Mouse (Mus musculus) embryonic facial prominence, embryonic 10.5 days (tissue): ENCODE data around the gene Uri1. TPM values are rescaled to one million over a fixed set of nuclear protein-coding genes. Genes with fewer than 3 reads are reported as not detected.

Experiments used
- DNase-seq: peaks from one replicate; pipeline ENCODE4 v3.0.0-alpha.2; 2017; ENCODE audit warnings: low spot score
- H3K27ac ChIP-seq: fragments of 300-500 bp; sonication (generic); replicated peaks from 2 replicates; pipeline ENCODE4 v1.5.1; 2016; ENCODE audit warnings: mild to moderate bottlenecking
- H3K27me3 ChIP-seq: fragments of 300-500 bp; sonication (generic); replicated peaks from 2 replicates; pipeline ENCODE4 v1.6.1; 2016; ENCODE audit warnings: low read depth, mild to moderate bottlenecking; ENCODE audit not compliant: poor library complexity, severe bottlenecking
- H3K36me3 ChIP-seq: fragments of 300-500 bp; sonication (generic); replicated peaks from 2 replicates; pipeline ENCODE4 v1.6.1; 2016; ENCODE audit warnings: mild to moderate bottlenecking, moderate library complexity
- H3K4me1 ChIP-seq: fragments of 300-500 bp; sonication (generic); 2 replicates; pipeline ENCODE4 v1.6.1; 2016
- H3K4me3 ChIP-seq: fragments of 300-500 bp; sonication (generic); 2 replicates; pipeline ENCODE4 v1.5.1; 2016; ENCODE audit warnings: mild to moderate bottlenecking, moderate library complexity
- H3K9me3 ChIP-seq: fragments of 300-500 bp; sonication (generic); 2 replicates; pipeline ENCODE4 v1.6.1; 2016; ENCODE audit warnings: mild to moderate bottlenecking
- WGBS: fragments of 180-500 bp; shearing (Covaris S2); methylation state at CpG from one replicate; pipeline ENCODE4 v1.1.7; 2016; 5-methylcytosine and 5-hydroxymethylcytosine counted together
- polyA plus RNA-seq: library from polyadenylated mRNA; unstranded; fragments of >200 nt; fragmentation: Nextera tagmentation; extraction: Ambion mirVana; gene quantifications from 2 replicates; pipeline ENCODE4 v1.2.1, GENCODE M21; 2016

The Uri1 gene
- 48.3 and 49.0 TPM in 2 replicates for polyA plus RNA-seq

DNA sequence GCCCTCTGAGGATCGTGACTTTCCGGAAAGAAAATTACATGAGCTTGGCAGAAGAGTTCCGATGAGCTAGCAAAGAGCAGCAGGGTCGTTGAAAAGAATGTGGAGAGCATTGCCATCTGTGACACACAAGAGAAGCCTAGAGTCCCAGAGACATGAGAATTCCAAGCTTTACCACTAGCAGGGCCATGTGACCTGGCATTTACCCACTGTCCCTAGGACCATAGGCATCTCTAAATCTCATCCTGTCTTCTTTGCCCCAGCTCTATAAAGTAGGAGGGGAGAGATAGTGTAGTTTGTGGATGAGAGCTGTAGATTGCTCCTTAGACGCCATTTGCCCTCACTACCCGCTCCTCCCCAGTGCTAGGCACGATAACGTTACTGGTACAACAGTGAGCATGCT, at the start of gene Uri1:
Gene Uri1 (minus strand): TSS at position 101 of the 400 bp plus-strand sequence.
- H3K27ac ChIP-seq = no peak within 1 kb of the TSS
- no peak within 1 kb of the TSS for H3K4me3 ChIP-seq
- no peak for DNase-seq
- no peaks in the 10 kb centered on the region for H3K9me3 ChIP-seq
- H3K4me1 ChIP-seq = peaks cover 4% of the 10 kb centered on the region; the same call in 1 of the 2 replicates
- WGBS = 91% methylated on average over 8 of the region's 8 CpGs
- no peaks in the 10 kb centered on the region for H3K27me3 ChIP-seq
- H3K36me3 ChIP-seq = no peaks in the 10 kb centered on the region

- no peak for DNase-seq
- H3K27ac ChIP-seq = no peak overlapping the region
- 81% methylated on average over 5 of the region's 5 CpGs for WGBS
Observed at GRCm38 (mm10) chr7:38071065-38071464, 47.7 kb upstream of the Uri1 start.

GRCm38 (mm10) chr7:38070663-38071062, 47.3 kb upstream of the Uri1 start:
- Histone ChIP-seq H3K27ac (no peak overlapping the region), H3K36me3 (no peaks in the 10 kb centered on the region), H3K27me3 (peaks cover 22% of the 10 kb centered on the region; the same call in 1 of the 2 replicates), H3K9me3 (no peaks in the 10 kb centered on the region), H3K4me3 (no peak overlapping the region), H3K4me1 (peaks cover 19% of the 10 kb centered on the region)
- DNase-seq = no peak
- WGBS = 39% methylated on average over 2 of the region's 2 CpGs

More at GRCm38 (mm10) chr7:38071065-38071464, 47.7 kb upstream of the Uri1 start:
- H3K36me3 ChIP-seq = no peaks in the 10 kb centered on the region
- H3K4me3 ChIP-seq = no peak overlapping the region
- H3K9me3 ChIP-seq = no peaks in the 10 kb centered on the region
- peaks cover 20% of the 10 kb centered on the region for H3K4me1 ChIP-seq
- peaks cover 22% of the 10 kb centered on the region; the same call in 1 of the 2 replicates for H3K27me3 ChIP-seq

DNA sequence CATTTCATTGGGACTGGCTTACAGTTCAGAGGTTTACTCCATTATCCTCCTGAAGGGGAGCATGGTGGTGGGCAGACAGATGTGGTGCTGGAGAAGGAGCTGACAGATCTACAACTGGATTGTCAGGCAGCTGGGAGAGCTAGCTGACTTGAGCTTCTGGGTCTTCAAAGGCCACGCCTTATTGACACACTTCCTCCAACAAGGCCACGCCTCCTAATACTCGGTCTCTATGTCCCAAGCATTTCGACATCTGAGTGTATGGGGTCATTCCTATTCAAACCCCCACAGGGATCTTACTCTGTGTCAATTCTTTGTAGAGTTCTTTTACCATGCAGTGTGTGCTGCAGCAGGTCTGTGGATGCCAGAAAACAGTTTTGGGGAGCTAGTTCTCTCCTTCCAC, 41.1 kb upstream of the Uri1 start:
- H3K36me3 ChIP-seq = no peaks in the 10 kb centered on the region
- no peak for DNase-seq
- no peak overlapping the region for H3K27ac ChIP-seq
- no peaks in the 10 kb centered on the region for H3K9me3 ChIP-seq
- H3K4me1 ChIP-seq = peaks cover 15% of the 10 kb centered on the region
- no peak overlapping the region for H3K4me3 ChIP-seq
- H3K27me3 ChIP-seq = no peaks in the 10 kb centered on the region
- WGBS = 56% methylated on average over 4 of the region's 4 CpGs

GRCm38 (mm10) chr7:38061060-38061970, 38.0 kb upstream of the Uri1 start:
- H3K4me3 ChIP-seq = peak overlapping the region; percentile 60
- H3K27me3 ChIP-seq = 0 out of 2 replicates have a peak, but pooled peaks cover 2% of the 10 kb centered on the region
- no peaks in the 10 kb centered on the region for H3K36me3 ChIP-seq
- H3K9me3 ChIP-seq = no peaks in the 10 kb centered on the region
- WGBS = 1% methylated on average over 57 of the region's 57 CpGs
- peak overlapping the region; percentile 87 for H3K27ac ChIP-seq
- peak; percentile 95 for DNase-seq
- H3K4me1 ChIP-seq = peaks cover 20% of the 10 kb centered on the region

GRCm38 (mm10) chr7:38059636-38060330, 36.4 kb upstream of the Uri1 start:
- Histone ChIP-seq H3K27ac (no peak overlapping the region), H3K36me3 (no peaks in the 10 kb centered on the region), H3K4me3 (no peak overlapping the region), H3K27me3 (0 out of 2 replicates have a peak, but pooled peaks cover 2% of the 10 kb centered on the region), H3K4me1 (peaks cover 20% of the 10 kb centered on the region), H3K9me3 (no peaks in the 10 kb centered on the region)
- WGBS = 71% methylated on average over 8 of the region's 8 CpGs
- no peak for DNase-seq

DNA sequence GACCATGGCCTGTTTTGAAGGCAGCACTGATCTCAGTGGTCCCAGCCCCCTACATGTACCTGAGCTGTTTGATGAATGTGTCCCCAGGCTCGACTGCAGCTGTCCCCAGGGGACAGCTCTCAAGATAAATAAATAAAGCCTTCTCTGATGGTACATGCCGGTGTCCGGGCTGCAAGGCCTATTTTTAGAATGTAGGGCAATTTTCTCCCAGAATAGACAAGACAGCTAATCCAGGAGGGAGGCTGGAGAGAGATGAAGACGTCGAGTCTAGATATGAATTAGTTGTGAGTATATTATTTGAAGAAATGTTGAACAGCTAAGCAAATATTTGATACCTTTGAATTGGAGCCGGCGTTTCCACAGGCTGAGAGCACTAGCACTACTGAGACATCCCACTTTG, 35.7 kb upstream of the Uri1 start:
- 59% methylated on average over 7 of the region's 7 CpGs for WGBS
- Histone ChIP-seq H3K4me1 (peaks cover 20% of the 10 kb centered on the region), H3K36me3 (no peaks in the 10 kb centered on the region), H3K4me3 (no peak overlapping the region), H3K9me3 (no peaks in the 10 kb centered on the region), H3K27ac (no peak overlapping the region), H3K27me3 (0 out of 2 replicates have a peak, but pooled peaks cover 2% of the 10 kb centered on the region)
- no peak for DNase-seq

GRCm38 (mm10) chr7:38055996-38056395, 32.6 kb upstream of the Uri1 start:
- H3K27ac ChIP-seq = no peak overlapping the region

DNA sequence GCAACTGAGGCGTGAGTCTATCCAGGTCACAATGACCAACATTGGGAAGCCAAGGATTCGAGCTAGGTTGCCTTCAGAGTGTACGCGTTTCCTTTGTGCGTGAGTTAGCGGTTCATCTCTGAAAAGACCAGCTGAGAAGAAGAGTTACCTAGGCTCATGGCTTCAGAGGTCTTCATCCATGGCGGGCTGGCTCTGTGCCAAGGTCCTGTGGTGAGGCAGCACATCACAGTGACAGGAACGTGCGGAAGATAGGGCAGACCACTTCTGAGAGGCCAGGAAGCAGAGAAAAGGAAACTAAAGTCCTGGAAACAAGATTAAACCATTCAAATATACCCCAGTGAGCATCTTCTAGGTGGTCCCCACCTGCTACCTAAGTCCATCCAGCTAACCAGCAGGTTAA, 30.9 kb upstream of the Uri1 start:
- no peaks in the 10 kb centered on the region for H3K36me3 ChIP-seq
- H3K9me3 ChIP-seq = no peaks in the 10 kb centered on the region
- H3K4me3 ChIP-seq = no peak overlapping the region
- no peak for DNase-seq
- no peak overlapping the region for H3K27ac ChIP-seq
- peaks cover 5% of the 10 kb centered on the region; the same call in 1 of the 2 replicates for H3K4me1 ChIP-seq
- WGBS = 91% methylated on average over 9 of the region's 9 CpGs
- H3K27me3 ChIP-seq = 0 out of 2 replicates have a peak, but pooled peaks cover 2% of the 10 kb centered on the region

More at GRCm38 (mm10) chr7:38055996-38056395, 32.6 kb upstream of the Uri1 start:
- 0 out of 2 replicates have a peak, but pooled peaks cover 2% of the 10 kb centered on the region for H3K27me3 ChIP-seq
- DNase-seq = no peak
- 86% methylated on average over 2 of the region's 2 CpGs for WGBS
- peaks cover 9% of the 10 kb centered on the region for H3K4me1 ChIP-seq
- no peak overlapping the region for H3K4me3 ChIP-seq
- no peaks in the 10 kb centered on the region for H3K9me3 ChIP-seq
- no peaks in the 10 kb centered on the region for H3K36me3 ChIP-seq

DNA sequence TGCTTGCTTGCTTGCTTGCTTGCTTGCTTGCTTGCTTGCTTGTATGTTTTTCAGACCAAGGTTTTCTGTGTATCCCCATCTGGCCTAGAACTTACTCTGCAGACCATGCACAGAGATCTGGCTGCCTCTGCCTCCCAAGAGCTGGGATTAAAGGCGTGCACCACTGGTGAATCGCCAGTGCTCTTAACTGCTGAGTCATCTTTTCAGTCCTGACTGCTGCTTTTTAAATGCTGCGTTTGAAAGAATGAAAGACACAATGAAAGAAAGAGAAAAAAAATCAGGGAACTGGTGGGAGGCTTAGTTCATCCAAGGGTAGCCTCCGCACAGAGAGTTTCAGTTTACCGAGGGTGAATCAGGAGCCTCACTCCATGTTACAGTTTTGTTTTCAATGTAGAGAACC, 23.9 kb upstream of the Uri1 start:
- WGBS = 77% methylated on average over 5 of the region's 5 CpGs
- Histone ChIP-seq H3K27me3 (no peaks in the 10 kb centered on the region), H3K4me1 (no peaks in the 10 kb centered on the region), H3K4me3 (no peak overlapping the region), H3K9me3 (no peaks in the 10 kb centered on the region), H3K27ac (no peak overlapping the region), H3K36me3 (no peaks in the 10 kb centered on the region)
- DNase-seq = no peak

DNA sequence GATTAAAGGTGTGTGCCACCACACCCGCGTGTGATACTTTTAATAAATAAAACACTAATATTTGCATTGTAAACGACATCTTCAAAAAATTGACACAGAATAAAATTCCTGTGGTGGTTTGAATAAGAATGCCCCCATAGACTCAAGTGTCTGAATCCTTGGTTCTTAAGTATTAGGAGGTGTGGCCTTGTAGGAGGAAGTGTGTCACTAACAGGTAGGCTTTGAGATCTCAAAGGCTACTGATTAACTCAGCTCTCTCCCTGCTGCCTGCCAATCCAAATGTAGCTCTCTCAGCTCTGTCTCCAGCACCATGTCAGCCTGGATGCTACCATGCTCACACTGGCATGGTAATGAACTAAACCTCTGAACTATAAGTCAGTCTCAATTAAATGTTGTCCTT, 17.9 kb upstream of the Uri1 start:
- Histone ChIP-seq H3K9me3 (no peaks in the 10 kb centered on the region), H3K27ac (no peak overlapping the region), H3K4me3 (no peak overlapping the region), H3K27me3 (no peaks in the 10 kb centered on the region), H3K36me3 (no peaks in the 10 kb centered on the region), H3K4me1 (no peaks in the 10 kb centered on the region)
- DNase-seq = no peak
- 85% methylated on average over 3 of the region's 3 CpGs for WGBS

DNA sequence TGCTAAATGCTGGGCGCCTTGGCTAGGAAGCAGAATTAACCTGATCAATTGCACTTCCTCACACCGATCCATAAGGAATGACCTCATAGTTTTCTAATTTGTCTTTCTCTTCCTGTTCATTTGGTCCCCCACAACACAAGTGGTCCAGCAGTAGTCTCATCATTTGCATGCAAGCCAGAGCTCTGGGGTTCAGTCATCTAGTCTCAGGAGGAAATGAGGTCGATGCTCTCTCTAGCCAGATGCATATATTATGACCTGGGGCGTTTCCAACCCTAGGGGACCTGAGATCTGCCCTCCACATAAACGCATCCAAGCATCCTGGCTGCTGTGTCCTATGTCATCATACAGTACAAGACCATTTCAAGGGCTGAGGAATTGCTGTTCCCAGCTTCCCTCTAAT, 14.2 kb upstream of the Uri1 start:
- WGBS = 79% methylated on average over 5 of the region's 5 CpGs
- H3K9me3 ChIP-seq = no peaks in the 10 kb centered on the region
- H3K4me3 ChIP-seq = no peak overlapping the region
- H3K4me1 ChIP-seq = no peaks in the 10 kb centered on the region
- H3K27ac ChIP-seq = no peak overlapping the region
- no peaks in the 10 kb centered on the region for H3K36me3 ChIP-seq
- no peaks in the 10 kb centered on the region for H3K27me3 ChIP-seq
- no peak for DNase-seq
